Mouse (Mus musculus): ENCODE data around the gene Sval2. TPM values are rescaled to one million over a fixed set of nuclear protein-coding genes. Genes with fewer than 3 reads are reported as not detected.

The Sval2 gene
- not detected in 2 replicates for polyA plus RNA-seq (2021; fragmentation: Nextera tagmentation)
- long read RNA-seq, experiment 1: 0 reads
- long read RNA-seq, experiment 2: 0 reads

DNA sequence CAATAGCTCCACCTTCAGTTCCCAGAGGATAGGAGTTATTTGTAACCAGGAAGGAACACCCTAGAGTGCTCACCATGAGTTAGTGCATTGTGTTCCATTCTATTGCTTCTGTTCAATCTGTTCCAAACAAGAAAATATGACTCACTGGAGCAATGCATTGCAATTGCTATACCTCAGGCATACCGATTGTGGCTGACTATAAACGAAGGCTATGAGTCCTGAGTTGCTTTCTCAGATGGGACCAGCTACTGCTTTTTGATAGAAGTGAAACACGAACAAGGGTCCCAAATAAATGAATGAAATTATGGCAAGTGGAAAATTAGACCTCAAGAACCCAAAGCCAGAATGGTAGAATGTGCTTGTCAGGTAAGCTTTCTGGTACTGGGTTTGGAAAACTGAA, at the start of gene Sval2:
TSS of gene Sval2 (plus strand) at position 301 of the 400 bp plus-strand sequence.

DNA sequence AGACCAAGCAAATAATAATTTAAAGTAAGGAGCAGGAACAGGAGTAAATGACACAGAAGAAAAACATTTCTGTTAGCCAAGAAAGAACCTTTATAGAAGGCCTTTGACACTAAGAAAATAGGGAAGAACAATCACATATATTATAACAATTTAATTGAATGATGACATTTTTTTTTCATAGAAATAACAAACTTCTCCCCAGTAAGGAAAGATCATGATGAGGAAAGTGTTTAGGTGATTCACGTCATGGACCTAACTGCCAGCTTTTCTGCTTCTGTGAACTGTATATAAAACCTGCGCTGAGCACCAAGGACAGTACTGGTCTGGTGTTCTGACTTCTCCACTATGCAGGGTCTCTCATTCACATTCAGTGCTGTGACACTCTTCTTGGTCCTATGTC, 5.6 kb upstream of the Sval2 start, which contains the start of gene Pip:
TSS of gene Pip (plus strand) at position 301 of the 400 bp plus-strand sequence.

Other genes with a start within 250 kb of the Sval2 start
- gene Ephb6, start 247.5 kb upstream of the Sval2 start, polyA plus RNA-seq (2021; fragmentation: Nextera tagmentation): 57.2 and 65.4 TPM in 2 replicates
- gene Trpv6, start 216.6 kb upstream of the Sval2 start, polyA plus RNA-seq (2021; fragmentation: Nextera tagmentation): 0.61 and 0.71 TPM in 2 replicates
- gene Trpv5, start 172.2 kb upstream of the Sval2 start, polyA plus RNA-seq (2021; fragmentation: Nextera tagmentation): not detected in 2 replicates
- gene Llcfc1, start 168.6 kb upstream of the Sval2 start, polyA plus RNA-seq (2021; fragmentation: Nextera tagmentation): not detected in 2 replicates
- gene Kel, start 148.7 kb upstream of the Sval2 start, polyA plus RNA-seq (2021; fragmentation: Nextera tagmentation): not detected in 2 replicates
- not detected in 2 replicates for gene Olfr459, start 77.8 kb upstream of the Sval2 start, polyA plus RNA-seq (2021; fragmentation: Nextera tagmentation)
- not detected in 2 replicates for gene Pip, start 5.5 kb upstream of the Sval2 start, polyA plus RNA-seq (2021; fragmentation: Nextera tagmentation)
- gene Sval1, start 98.6 kb downstream of the Sval2 start, polyA plus RNA-seq (2021; fragmentation: Nextera tagmentation): not detected in 2 replicates
- gene Sval3, start 115.2 kb downstream of the Sval2 start, polyA plus RNA-seq (2021; fragmentation: Nextera tagmentation): not detected in 2 replicates
- not detected in 2 replicates for gene Sva, start 185.4 kb downstream of the Sval2 start, polyA plus RNA-seq (2021; fragmentation: Nextera tagmentation)